Comparison of ENCODE assay signal across 10 mouse cellular contexts in the genomic region with DNA sequence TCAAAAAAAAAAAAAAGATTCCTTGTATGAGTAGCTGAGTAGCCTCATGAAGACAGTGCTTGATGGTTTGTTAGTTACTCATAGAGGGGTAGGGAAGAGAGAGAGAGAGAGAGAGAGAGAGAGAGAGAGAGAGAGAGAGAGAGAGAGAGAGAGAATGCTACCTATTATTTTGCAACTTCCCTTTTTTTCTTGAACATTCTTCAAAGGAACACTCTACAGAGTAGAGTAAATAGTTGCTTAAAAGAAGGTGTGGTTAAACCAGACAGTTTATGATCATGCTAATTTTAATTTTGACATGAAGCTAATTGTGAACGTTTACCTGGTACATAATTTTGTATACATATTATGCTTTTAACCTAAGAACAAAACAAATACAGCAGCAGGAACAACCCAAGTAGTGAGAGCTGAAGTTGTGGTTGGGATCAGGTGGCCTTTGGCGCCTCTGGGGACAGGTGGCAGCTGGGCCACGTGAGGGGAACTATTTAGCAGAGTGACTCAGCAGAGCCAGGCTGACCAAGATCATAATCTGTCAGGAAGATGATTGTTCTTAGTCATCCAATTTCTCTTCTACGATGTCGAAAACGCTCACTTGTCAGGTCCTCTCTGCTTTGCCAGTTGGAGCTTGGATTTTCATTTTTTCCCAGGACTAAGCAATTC.
DNase-seq lines count a peak whose midpoint lies in the region; ATAC-seq and TF ChIP-seq lines count a peak whose summit lies in the region.
"Had no signal": no experiment of that assay in that cellular context is flagged by ENCODE, and none has a peak within 500 bp of the region (broad histone marks: within the 10 kb centered on the region; RNA-seq: fewer than 3 reads in every experiment).

No protein-coding gene starts in this region.

- ATAC-seq in liver, postnatal 0 days = 0 out of 2 replicates have a peak, but pooled peaks have one; percentile 29
- no peak for ATAC-seq in liver, embryonic 12.5 days
- peak; percentile 89 for ATAC-seq in megakaryocyte, adult 5-6 weeks (ENCODE audit: poor library complexity, severe bottlenecking)
- no peak for ATAC-seq in forebrain, embryonic 14.5 days
- ATAC-seq in hindbrain, embryonic 12.5 days (ENCODE audit: low FRiP score) = no peak

- no peaks in the 10 kb centered on the region for H3K9me3 ChIP-seq in liver, postnatal 0 days (ENCODE audit: low read length)
- no peaks in the 10 kb centered on the region for H3K9me3 ChIP-seq in liver, embryonic 12.5 days (replicated peaks)
- no peaks in the 10 kb centered on the region for H3K9me3 ChIP-seq in ES-E14 (ENCODE audit: control insufficient read depth, insufficient read depth, low read depth, low read length)
- no peaks in the 10 kb centered on the region for H3K9me3 ChIP-seq in forebrain, embryonic 14.5 days (replicated peaks; ENCODE audit: control insufficient read depth, low read length)
- H3K9me3 ChIP-seq in hindbrain, embryonic 12.5 days (replicated peaks) = no peaks in the 10 kb centered on the region
- H3K9me3 ChIP-seq: hindbrain, embryonic 10.5 days had no signal

- H3K9ac ChIP-seq in liver, postnatal 0 days (replicated peaks) = no peak overlapping the region
- H3K9ac ChIP-seq in liver, embryonic 12.5 days = no peak overlapping the region
- H3K9ac ChIP-seq in ES-E14 (ENCODE audit: insufficient read depth, low read depth, low read length, poor library complexity, severe bottlenecking) = no peak overlapping the region
- no peak overlapping the region for H3K9ac ChIP-seq in forebrain, embryonic 14.5 days (ENCODE audit: low read length)
- H3K9ac ChIP-seq in hindbrain, embryonic 12.5 days = no peak overlapping the region

- TF ChIP-seq CTCF in liver, postnatal 0 days (IDR thresholded peaks at IDR 0.05; ENCODE audit: low read depth) = no peak

- no peaks in the 10 kb centered on the region for H3K36me3 ChIP-seq in liver, postnatal 0 days (replicated peaks; ENCODE audit: insufficient read depth, low read length)
- no peaks in the 10 kb centered on the region for H3K36me3 ChIP-seq in liver, embryonic 12.5 days
- H3K36me3 ChIP-seq in ES-E14 (ENCODE audit: control insufficient read depth, insufficient read depth, low read length, poor library complexity, severe bottlenecking) = no peaks in the 10 kb centered on the region
- H3K36me3 ChIP-seq in forebrain, embryonic 14.5 days (ENCODE audit: control insufficient read depth, insufficient read depth, low read length) = no peaks in the 10 kb centered on the region
- H3K36me3 ChIP-seq in hindbrain, embryonic 12.5 days = no peaks in the 10 kb centered on the region
- H3K36me3 ChIP-seq: hindbrain, embryonic 10.5 days had no signal

- no peak overlapping the region for H3K4me3 ChIP-seq in liver, postnatal 0 days (ENCODE audit: low read depth, low read length)
- H3K4me3 ChIP-seq in liver, embryonic 12.5 days = no peak overlapping the region
- no peak overlapping the region for H3K4me3 ChIP-seq in ES-E14 (ENCODE audit: insufficient read depth in 1 of 2, low read depth in 1 of 2, low read length in 2 of 2, poor library complexity in 1 of 2, severe bottlenecking in 1 of 2)
- no peak overlapping the region for H3K4me3 ChIP-seq in forebrain, embryonic 14.5 days (ENCODE audit: low read depth, low read length)
- no peak overlapping the region for H3K4me3 ChIP-seq in hindbrain, embryonic 12.5 days
- H3K4me3 ChIP-seq: hindbrain, embryonic 10.5 days had no signal

- 0 out of 2 replicates have a peak, but pooled peaks cover 4% of the 10 kb centered on the region for H3K4me1 ChIP-seq in liver, postnatal 0 days (ENCODE audit: insufficient read depth)
- H3K4me1 ChIP-seq in liver, embryonic 12.5 days = no peaks in the 10 kb centered on the region
- H3K4me1 ChIP-seq in ES-E14 (ENCODE audit: control insufficient read depth in 2 of 2, insufficient read depth in 2 of 2, low read length in 2 of 2, poor library complexity in 1 of 2) = peaks cover 0 to 7% of the 10 kb centered on the region in 2 experiments; a peak in 1 of 4 replicates
- no peaks in the 10 kb centered on the region for H3K4me1 ChIP-seq in forebrain, embryonic 14.5 days (ENCODE audit: control insufficient read depth, insufficient read depth, low read length)
- H3K4me1 ChIP-seq in hindbrain, embryonic 12.5 days = no peaks in the 10 kb centered on the region

- H3K4me2 ChIP-seq in liver, postnatal 0 days (ENCODE audit: low read depth, low read length) = no peak overlapping the region
- no peak overlapping the region for H3K4me2 ChIP-seq in liver, embryonic 12.5 days
- no peak overlapping the region for H3K4me2 ChIP-seq in forebrain, embryonic 14.5 days (ENCODE audit: low read length)
- H3K4me2 ChIP-seq in hindbrain, embryonic 12.5 days (replicated peaks) = no peak overlapping the region

- WGBS in liver, postnatal 0 days (ENCODE audit: insufficient replicate concordance) = 38% methylated on average over 6 of the region's 6 CpGs
- WGBS in liver, embryonic 12.5 days (ENCODE audit: insufficient replicate concordance) = 36% methylated on average over 6 of the region's 6 CpGs
- 91% methylated on average over 6 of the region's 6 CpGs for WGBS in forebrain, embryonic 14.5 days
- 86% methylated on average over 6 of the region's 6 CpGs for WGBS in hindbrain, embryonic 12.5 days

- in situ Hi-C loops in ES-E14 (cut with MboI; ENCODE audit: low sequenced_read_pairs in 2 of 2, unreplicated experiment in 2 of 2) = no loop called here

- no peaks in the 10 kb centered on the region for H3K27me3 ChIP-seq in liver, postnatal 0 days (ENCODE audit: insufficient read depth, low read length)
- 0 out of 2 replicates have a peak, but pooled peaks cover 3% of the 10 kb centered on the region for H3K27me3 ChIP-seq in liver, embryonic 12.5 days (replicated peaks)
- H3K27me3 ChIP-seq in forebrain, embryonic 14.5 days (replicated peaks; ENCODE audit: control insufficient read depth, insufficient read depth, low read length) = no peaks in the 10 kb centered on the region
- no peaks in the 10 kb centered on the region for H3K27me3 ChIP-seq in hindbrain, embryonic 12.5 days

- H3K27ac ChIP-seq in liver, postnatal 0 days (ENCODE audit: low read depth) = no peak overlapping the region
- H3K27ac ChIP-seq in liver, embryonic 12.5 days = no peak overlapping the region
- H3K27ac ChIP-seq in ES-E14 (ENCODE audit: insufficient read depth, low read depth, low read length, poor library complexity, severe bottlenecking) = no peak overlapping the region
- H3K27ac ChIP-seq in forebrain, embryonic 14.5 days (ENCODE audit: low read depth, low read length) = no peak overlapping the region
- H3K27ac ChIP-seq in hindbrain, embryonic 12.5 days = no peak overlapping the region
- H3K27ac ChIP-seq: hindbrain, embryonic 10.5 days had no signal

- DNase-seq in liver, postnatal 0 days = peak; percentile 41
- DNase-seq in ES-E14 (ENCODE audit: low read depth, low spot score) = no peak
- DNase-seq in thymus, postnatal 10 days (ENCODE audit: low spot score in 2 of 2) = peak; percentile 41 to 46
- no peak for DNase-seq in forebrain, embryonic 14.5 days (ENCODE audit: low spot score)
- DNase-seq in heart, postnatal 4 days = no peak
- DNase-seq: kidney, postnatal 25 days had no signal

- no peak for TF ChIP-seq EP300 in liver, postnatal 0 days (IDR thresholded peaks at IDR 0.05; ENCODE audit: low read depth)

TF ChIP-seq in ES-E14, 5 proteins besides CTCF, POLR2A, EP300 and RAD21:
- TF ChIP-seq MAFK (IDR thresholded peaks at IDR 0.05; ENCODE audit: insufficient read depth, low read depth, low read length) (0 out of 2 replicates have a peak, but pooled peaks have one; percentile 34), CHD2 (IDR thresholded peaks at IDR 0.05; ENCODE audit: low read depth, low read length) (no peak)

Comparison
In these comparisons a context has a peak if more than half of its experiments do, and no peak if none do; other contexts are left out.
1. ATAC-seq: peak in liver, postnatal 0 days (single experiment) and megakaryocyte, adult 5-6 weeks (single experiment); none in liver, embryonic 12.5 days (single experiment), forebrain, embryonic 14.5 days (single experiment) and hindbrain, embryonic 12.5 days (single experiment).
2. DNase-seq: peak in liver, postnatal 0 days (single experiment) and thymus, postnatal 10 days (2 of 2); none in ES-E14 (single experiment), forebrain, embryonic 14.5 days (single experiment) and heart, postnatal 4 days (single experiment).